Mouse (Mus musculus): ENCODE results near the gene Ccl9.

The Ccl9 gene

GRCm38 (mm10) chr11:83578186-83578760 is at the start of gene Ccl9:
Gene Ccl9 (minus strand): TSS chr11:83578636.
- no peak for DNase-seq (ENCODE audit: extremely low read depth, low read depth, low spot score)

- no peak for DNase-seq (ENCODE audit: extremely low read depth, low read depth, low spot score)
These were observed 45.1 kb upstream of the Ccl9 start for GRCm38 (mm10) chr11:83623586-83623985.

GRCm38 (mm10) chr11:83619037-83619436 is 40.6 kb upstream of the Ccl9 start:
- DNase-seq (ENCODE audit: extremely low read depth, low read depth, low spot score): no peak

GRCm38 (mm10) chr11:83618238-83618637 is 39.8 kb upstream of the Ccl9 start:
- no peak for DNase-seq (ENCODE audit: extremely low read depth, low read depth, low spot score)

- no peak for DNase-seq (ENCODE audit: extremely low read depth, low read depth, low spot score)
These were observed 38.1 kb upstream of the Ccl9 start for GRCm38 (mm10) chr11:83616586-83616985.

GRCm38 (mm10) chr11:83610900-83611299 is 32.5 kb upstream of the Ccl9 start:
- DNase-seq (ENCODE audit: extremely low read depth, low read depth, low spot score): no peak

- no peak for DNase-seq (ENCODE audit: extremely low read depth, low read depth, low spot score)
These were observed 28.0 kb upstream of the Ccl9 start for GRCm38 (mm10) chr11:83606396-83606795.

GRCm38 (mm10) chr11:83605535-83605934 is 27.1 kb upstream of the Ccl9 start:
- no peak for DNase-seq (ENCODE audit: extremely low read depth, low read depth, low spot score)

- no peak for DNase-seq (ENCODE audit: extremely low read depth, low read depth, low spot score)
These were observed 26.3 kb upstream of the Ccl9 start for GRCm38 (mm10) chr11:83604698-83605097.

- no peak for DNase-seq (ENCODE audit: extremely low read depth, low read depth, low spot score)
These were observed 25.0 kb upstream of the Ccl9 start for GRCm38 (mm10) chr11:83603399-83603798.

- DNase-seq (ENCODE audit: extremely low read depth, low read depth, low spot score): no peak
These were observed 22.1 kb upstream of the Ccl9 start for GRCm38 (mm10) chr11:83600576-83600975.

GRCm38 (mm10) chr11:83598991-83599390 is 20.6 kb upstream of the Ccl9 start:
- DNase-seq (ENCODE audit: extremely low read depth, low read depth, low spot score): peak; percentile 46

GRCm38 (mm10) chr11:83598207-83598837 is 19.9 kb upstream of the Ccl9 start:
- DNase-seq (ENCODE audit: extremely low read depth, low read depth, low spot score): no peak

GRCm38 (mm10) chr11:83597796-83598195 is 19.4 kb upstream of the Ccl9 start:
- no peak for DNase-seq (ENCODE audit: extremely low read depth, low read depth, low spot score)

GRCm38 (mm10) chr11:83595669-83596455 is 17.4 kb upstream of the Ccl9 start:
- DNase-seq (ENCODE audit: extremely low read depth, low read depth, low spot score): no peak

GRCm38 (mm10) chr11:83593453-83593852 is 15.0 kb upstream of the Ccl9 start:
- no peak for DNase-seq (ENCODE audit: extremely low read depth, low read depth, low spot score)

- DNase-seq (ENCODE audit: extremely low read depth, low read depth, low spot score): no peak
These were observed 14.4 kb upstream of the Ccl9 start, which contains the start of gene Ccl6 for GRCm38 (mm10) chr11:83592853-83593252. Gene Ccl6 (minus strand): TSS chr11:83593087.

GRCm38 (mm10) chr11:83584232-83584631 is 5.8 kb upstream of the Ccl9 start:
- DNase-seq (ENCODE audit: extremely low read depth, low read depth, low spot score): no peak

GRCm38 (mm10) chr11:83583450-83583754 is 5.0 kb upstream of the Ccl9 start:
- no peak for DNase-seq (ENCODE audit: extremely low read depth, low read depth, low spot score)

GRCm38 (mm10) chr11:83582626-83583449 is 4.4 kb upstream of the Ccl9 start:
- no peak for DNase-seq (ENCODE audit: extremely low read depth, low read depth, low spot score)

Data from fat pad, adult 2 months (tissue).